Mouse (Mus musculus): Measurements from ENCODE around the gene Phf7. TPM values are rescaled to one million over a fixed set of nuclear protein-coding genes. Genes with fewer than 3 reads are reported as not detected.

Gene Phf7
- polyA plus RNA-seq, 1 experiment, result 4.0 TPM

- under 1% methylated on average over 38 of the region's 39 CpGs for WGBS
- DNase-seq (ENCODE audit: low read depth, low spot score), result no peak
Measured at GRCm38 (mm10) chr14:31205562-31206467, 45.3 kb downstream of the Phf7 start.

- WGBS, result 8% methylated on average over 8 of the region's 8 CpGs
- no peak for DNase-seq (ENCODE audit: low read depth, low spot score)
Measured at GRCm38 (mm10) chr14:31205244-31205561, 45.9 kb downstream of the Phf7 start.

- WGBS, result 37% methylated on average over 4 of the region's 4 CpGs
- no peak for DNase-seq (ENCODE audit: low read depth, low spot score)
Measured at GRCm38 (mm10) chr14:31204844-31205243, 46.3 kb downstream of the Phf7 start.

GRCm38 (mm10) chr14:31200038-31200437 is 51.1 kb downstream of the Phf7 start:
- DNase-seq (ENCODE audit: low read depth, low spot score), result no peak
- WGBS, result 53% methylated on average over 3 of the region's 3 CpGs

- no peak for DNase-seq (ENCODE audit: low read depth, low spot score)
- WGBS, result 84% methylated on average over 7 of the region's 7 CpGs
Measured at GRCm38 (mm10) chr14:31199599-31199998, 51.5 kb downstream of the Phf7 start.

GRCm38 (mm10) chr14:31197547-31198516 is 53.3 kb downstream of the Phf7 start:
- no peak for DNase-seq (ENCODE audit: low read depth, low spot score)
- 60% methylated on average over 16 of the region's 16 CpGs for WGBS

- DNase-seq (ENCODE audit: low read depth, low spot score), result no peak
Measured at GRCm38 (mm10) chr14:31195968-31196367, 55.1 kb downstream of the Phf7 start.

- no peak for DNase-seq (ENCODE audit: low read depth, low spot score)
- WGBS, result 87% methylated on average over 4 of the region's 4 CpGs
Measured at GRCm38 (mm10) chr14:31195521-31195920, 55.6 kb downstream of the Phf7 start.

- no peak for DNase-seq (ENCODE audit: low read depth, low spot score)
- WGBS, result 46% methylated on average over 14 of the region's 14 CpGs
Measured at GRCm38 (mm10) chr14:31194891-31195513, 56.1 kb downstream of the Phf7 start.

- no peak for DNase-seq (ENCODE audit: low read depth, low spot score)
- 66% methylated on average over 2 of the region's 2 CpGs for WGBS
Measured at GRCm38 (mm10) chr14:31194441-31194840, 56.7 kb downstream of the Phf7 start.

GRCm38 (mm10) chr14:31193791-31194190 is 57.3 kb downstream of the Phf7 start:
- no peak for DNase-seq (ENCODE audit: low read depth, low spot score)
- 73% methylated on average over 7 of the region's 7 CpGs for WGBS

GRCm38 (mm10) chr14:31191936-31192335 is 59.2 kb downstream of the Phf7 start:
- DNase-seq (ENCODE audit: low read depth, low spot score), result no peak
- WGBS, result 47% methylated on average over 2 of the region's 2 CpGs

GRCm38 (mm10) chr14:31189348-31189747 is 61.8 kb downstream of the Phf7 start:
- no peak for DNase-seq (ENCODE audit: low read depth, low spot score)
- WGBS, result 73% methylated on average over 3 of the region's 3 CpGs

- no peak for DNase-seq (ENCODE audit: low read depth, low spot score)
- WGBS, result 75% methylated on average over 6 of the region's 6 CpGs
Measured at GRCm38 (mm10) chr14:31188771-31189181, 62.3 kb downstream of the Phf7 start.

Other genes with a start within 250 kb of the Phf7 start
- gene Glt8d1, start 249.9 kb downstream of the Phf7 start, polyA plus RNA-seq (2012; rRNA removed), result 9.9 and 10.1 TPM in 2 replicates
- gene Spcs1, start 249.6 kb downstream of the Phf7 start, polyA plus RNA-seq (2012; rRNA removed), result 206 TPM in 2 replicates
- gene Pbrm1, start 232.2 kb downstream of the Phf7 start, polyA plus RNA-seq (2012; rRNA removed), result 6.0 and 9.7 TPM in 2 replicates
- 20.7 and 21.0 TPM in 2 replicates for gene Gnl3, start 232.2 kb downstream of the Phf7 start, polyA plus RNA-seq (2012; rRNA removed)
- 25.4 and 30.4 TPM in 2 replicates for gene Smim4, start 122.4 kb downstream of the Phf7 start, polyA plus RNA-seq (2012; rRNA removed)
- 9.5 and 9.8 TPM in 2 replicates for gene Nt5dc2, start 120.3 kb downstream of the Phf7 start, polyA plus RNA-seq (2012; rRNA removed)
- 39.2 and 72.8 TPM in 2 replicates for gene Stab1, start 82.7 kb downstream of the Phf7 start, polyA plus RNA-seq (2012; rRNA removed)
- 0.18 and 0.42 TPM in 2 replicates for gene Tnnc1, start 43.0 kb downstream of the Phf7 start, polyA plus RNA-seq (2012; rRNA removed)
- 119 and 164 TPM in 2 replicates for gene Nisch, start 34.4 kb downstream of the Phf7 start, polyA plus RNA-seq (2012; rRNA removed)
- 1.3 and 1.8 TPM in 2 replicates for gene Sema3g, start 33.5 kb downstream of the Phf7 start, polyA plus RNA-seq (2012; rRNA removed)
- 32.6 and 44.7 TPM in 2 replicates for gene Bap1, start 133 bp upstream of the Phf7 start, polyA plus RNA-seq (2012; rRNA removed)
- 0.10 and 0.11 TPM in 2 replicates for gene Dnah1, start 72.6 kb upstream of the Phf7 start, polyA plus RNA-seq (2012; rRNA removed)
- gene Capn7, start 85.3 kb upstream of the Phf7 start, polyA plus RNA-seq (2012; rRNA removed), result 8.8 and 12.1 TPM in 2 replicates
- gene Sh3bp5, start 184.8 kb upstream of the Phf7 start, polyA plus RNA-seq (2012; rRNA removed), result 4.6 and 7.5 TPM in 2 replicates
- gene Eaf1, start 243.1 kb upstream of the Phf7 start, polyA plus RNA-seq (2012; rRNA removed), result 15.9 and 29.4 TPM in 2 replicates
- gene Mettl6, start 243.7 kb upstream of the Phf7 start, polyA plus RNA-seq (2012; rRNA removed), result 8.5 and 9.2 TPM in 2 replicates